Mouse (Mus musculus): ENCODE data around the gene Lrrc30. TPM values are rescaled to one million over a fixed set of nuclear protein-coding genes. Genes with fewer than 3 reads are reported as not detected.

Lrrc30 gene
- polyA plus RNA-seq, 1 experiment = 0.59 TPM

DNA sequence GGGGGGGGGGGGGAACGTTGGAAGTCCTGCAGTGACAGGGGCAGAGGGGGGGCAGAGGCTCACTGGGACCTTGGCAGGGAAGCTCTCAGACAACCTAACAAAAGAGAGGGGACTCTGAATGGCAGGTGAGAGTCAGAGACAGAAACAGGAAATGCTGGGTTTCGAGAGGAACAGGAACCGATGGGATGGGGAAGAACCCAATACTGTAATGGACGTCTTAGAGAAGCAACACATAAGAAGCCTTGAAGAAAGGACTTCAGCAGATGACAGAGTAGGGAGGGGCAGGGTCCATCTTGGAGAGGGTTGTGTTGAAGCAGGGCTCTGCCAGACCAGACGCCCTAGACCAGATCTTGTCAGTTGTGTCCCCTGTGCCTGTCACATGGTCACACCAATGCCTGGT is 18.1 kb downstream of the Lrrc30 start:
- Histone ChIP-seq H3K4me1 (ENCODE audit: control insufficient read depth, insufficient read depth, insufficient read length, low read length) (0 out of 2 replicates have a peak, but pooled peaks cover 2% of the 10 kb centered on the region), H3K27ac (replicated peaks; ENCODE audit: low read depth, low read length) (no peak overlapping the region), H3K4me3 (ENCODE audit: insufficient read depth, low read depth, low read length) (no peak overlapping the region)

- no peak overlapping the region for H3K4me3 ChIP-seq (ENCODE audit: insufficient read depth, low read depth, low read length)
- H3K27ac ChIP-seq (replicated peaks; ENCODE audit: low read depth, low read length) = no peak overlapping the region
- 0 out of 2 replicates have a peak, but pooled peaks cover 2% of the 10 kb centered on the region for H3K4me1 ChIP-seq (ENCODE audit: control insufficient read depth, insufficient read depth, insufficient read length, low read length)
Observed at GRCm38 (mm10) chr17:67612576-67612975, 19.9 kb downstream of the Lrrc30 start.

GRCm38 (mm10) chr17:67612151-67612550 is 20.4 kb downstream of the Lrrc30 start:
- Histone ChIP-seq H3K4me1 (ENCODE audit: control insufficient read depth, insufficient read depth, insufficient read length, low read length) (0 out of 2 replicates have a peak, but pooled peaks cover 2% of the 10 kb centered on the region), H3K4me3 (ENCODE audit: insufficient read depth, low read depth, low read length) (no peak overlapping the region), H3K27ac (replicated peaks; ENCODE audit: low read depth, low read length) (no peak overlapping the region)

- Histone ChIP-seq H3K27ac (replicated peaks; ENCODE audit: low read depth, low read length) (no peak overlapping the region), H3K4me1 (ENCODE audit: control insufficient read depth, insufficient read depth, insufficient read length, low read length) (peaks cover 5% of the 10 kb centered on the region), H3K4me3 (ENCODE audit: insufficient read depth, low read depth, low read length) (no peak overlapping the region)
Observed at GRCm38 (mm10) chr17:67604446-67604845, 28.1 kb downstream of the Lrrc30 start.

DNA sequence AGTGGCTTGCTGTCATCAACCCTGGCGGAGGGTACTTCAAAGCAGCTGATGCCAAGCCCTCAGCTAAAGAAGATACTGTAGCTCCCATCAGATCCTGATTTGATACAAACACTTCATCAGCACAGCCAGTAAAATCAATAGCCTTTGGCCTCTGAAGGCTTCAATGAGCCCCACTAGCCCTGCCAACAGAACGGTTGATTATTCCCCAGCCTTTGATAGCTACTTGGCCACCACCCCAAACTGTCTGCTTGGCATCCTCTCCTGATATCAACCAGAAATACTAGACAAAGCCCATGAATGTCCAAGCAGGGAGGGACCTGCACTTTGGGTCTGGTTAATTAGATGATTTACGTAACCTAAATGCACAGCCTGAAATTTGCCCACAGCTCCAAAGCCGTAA is 30.0 kb downstream of the Lrrc30 start:
- 0 out of 2 replicates have a peak overlapping the region, but pooled peaks have one; percentile 20 for H3K27ac ChIP-seq (replicated peaks; ENCODE audit: low read depth, low read length)
- H3K4me3 ChIP-seq (ENCODE audit: insufficient read depth, low read depth, low read length) = no peak overlapping the region
- H3K4me1 ChIP-seq (ENCODE audit: control insufficient read depth, insufficient read depth, insufficient read length, low read length) = peaks cover 5% of the 10 kb centered on the region

DNA sequence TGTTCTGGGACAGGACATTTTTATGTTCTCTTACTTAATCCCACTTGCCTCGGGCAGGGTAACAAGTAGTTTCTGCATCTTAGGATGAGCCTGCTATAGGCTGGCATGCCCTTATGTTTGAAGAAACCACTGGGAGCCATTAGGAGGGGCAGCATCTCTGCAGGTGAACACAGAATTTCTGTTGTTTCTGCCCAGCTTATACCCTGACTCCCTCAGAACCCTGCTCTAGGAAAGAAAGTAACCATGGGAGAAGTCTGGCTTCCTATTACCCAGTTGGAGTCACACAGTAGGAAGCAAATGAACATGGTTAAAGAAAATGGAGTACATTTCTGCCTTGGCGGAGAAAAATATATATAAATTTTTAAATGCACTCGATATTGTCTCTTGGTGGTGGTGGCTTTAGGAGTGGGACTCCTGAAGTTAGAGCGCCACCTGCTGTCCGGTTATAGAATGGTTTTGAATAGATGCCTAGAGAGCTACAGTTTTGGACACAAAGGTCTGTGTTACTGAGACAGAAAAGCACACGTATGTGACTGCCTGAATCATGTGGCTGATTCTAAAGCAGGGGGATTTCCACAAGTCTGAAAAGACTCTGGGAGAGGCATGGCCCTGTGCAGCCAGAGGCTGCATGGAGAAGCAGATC is 47.5 kb downstream of the Lrrc30 start:
- Histone ChIP-seq H3K4me3 (ENCODE audit: insufficient read depth, low read depth, low read length) (no peak overlapping the region), H3K4me1 (ENCODE audit: control insufficient read depth, insufficient read depth, insufficient read length, low read length) (peaks cover 6% of the 10 kb centered on the region; the same call in 1 of the 2 replicates), H3K27ac (replicated peaks; ENCODE audit: low read depth, low read length) (no peak overlapping the region)

GRCm38 (mm10) chr17:67584533-67584932 is 48.0 kb downstream of the Lrrc30 start:
- Histone ChIP-seq H3K4me3 (ENCODE audit: insufficient read depth, low read depth, low read length) (no peak overlapping the region), H3K27ac (replicated peaks; ENCODE audit: low read depth, low read length) (no peak overlapping the region), H3K4me1 (ENCODE audit: control insufficient read depth, insufficient read depth, insufficient read length, low read length) (peaks cover 6% of the 10 kb centered on the region; the same call in 1 of the 2 replicates)

- Histone ChIP-seq H3K4me3 (ENCODE audit: insufficient read depth, low read depth, low read length) (no peak overlapping the region), H3K4me1 (ENCODE audit: control insufficient read depth, insufficient read depth, insufficient read length, low read length) (peaks cover 6% of the 10 kb centered on the region; the same call in 1 of the 2 replicates), H3K27ac (replicated peaks; ENCODE audit: low read depth, low read length) (no peak overlapping the region)
Observed at GRCm38 (mm10) chr17:67583422-67583821, 49.1 kb downstream of the Lrrc30 start.

GRCm38 (mm10) chr17:67582681-67583356 is 49.7 kb downstream of the Lrrc30 start:
- H3K27ac ChIP-seq (replicated peaks; ENCODE audit: low read depth, low read length) = no peak overlapping the region
- no peak overlapping the region for H3K4me3 ChIP-seq (ENCODE audit: insufficient read depth, low read depth, low read length)

DNA sequence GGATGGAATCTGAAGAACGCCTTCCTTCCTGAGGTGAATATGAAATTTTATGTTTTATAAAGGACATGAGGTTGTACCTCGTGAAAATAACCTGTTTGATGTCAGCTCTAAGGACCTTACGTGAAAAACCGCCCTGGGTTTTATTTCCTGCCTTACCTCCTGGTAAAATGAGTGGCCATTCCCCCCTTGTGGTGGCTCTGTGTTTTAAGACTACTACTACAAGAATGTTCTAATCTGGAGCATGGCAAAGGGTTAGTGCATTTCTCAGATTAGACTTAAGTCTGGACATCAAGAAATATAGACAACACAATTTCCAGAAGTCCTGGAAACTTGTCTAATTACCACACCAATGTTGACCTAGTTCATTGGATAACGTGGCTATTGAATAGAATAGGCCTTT is 50.7 kb downstream of the Lrrc30 start:
- Histone ChIP-seq H3K27ac (replicated peaks; ENCODE audit: low read depth, low read length) (no peak overlapping the region), H3K4me3 (ENCODE audit: insufficient read depth, low read depth, low read length) (no peak overlapping the region), H3K4me1 (ENCODE audit: control insufficient read depth, insufficient read depth, insufficient read length, low read length) (peaks cover 6% of the 10 kb centered on the region; the same call in 1 of the 2 replicates)

More at GRCm38 (mm10) chr17:67582681-67583356, 49.7 kb downstream of the Lrrc30 start:
- peaks cover 6% of the 10 kb centered on the region; the same call in 1 of the 2 replicates for H3K4me1 ChIP-seq (ENCODE audit: control insufficient read depth, insufficient read depth, insufficient read length, low read length)

Other genes with a start within 250 kb of the Lrrc30 start
- gene Lama1, start 64.5 kb upstream of the Lrrc30 start, polyA plus RNA-seq (2012; ENCODE audit: insufficient read depth, insufficient read length, missing spikeins) = not detected in 2 replicates

Data from brown adipose tissue, adult 24 weeks (tissue).